Mouse (Mus musculus) liver, embryonic 11.5 days (tissue): ENCODE measurements around the gene Psmd4. TPM values are rescaled to one million over a fixed set of nuclear protein-coding genes. Genes with fewer than 3 reads are reported as not detected.

ENCODE experiments used
- ATAC-seq: fragments of 200-750 bp; cut with Nextera tagmentation; replicated peaks from 2 replicates; pipeline ENCODE4 v1.8.0; 2017; ENCODE audit warnings: moderate number of reproducible peaks, mild to moderate bottlenecking, moderate TSS enrichment, moderate library complexity; ENCODE audit not compliant: low FRiP score
- DNase-seq: peaks from one replicate; pipeline ENCODE4 v3.0.0-alpha.2; 2017; ENCODE audit warnings: low spot score
- H3K27ac ChIP-seq: fragments of 300-500 bp; sonication (generic); 2 replicates; pipeline ENCODE4 v1.5.1; 2014; ENCODE audit warnings: mild to moderate bottlenecking, low read depth, low read length, control low read depth
- H3K27me3 ChIP-seq: fragments of 300-500 bp; sonication (generic); replicated peaks from 2 replicates; pipeline ENCODE4 v1.6.1; 2014; ENCODE audit warnings: low read length, mixed read lengths; ENCODE audit not compliant: control insufficient read depth, insufficient read depth
- H3K36me3 ChIP-seq: fragments of 300-500 bp; sonication (generic); 2 replicates; pipeline ENCODE4 v1.6.1; 2014; ENCODE audit warnings: mild to moderate bottlenecking, low read length, moderate library complexity, mixed read lengths; ENCODE audit not compliant: control insufficient read depth, insufficient read depth
- H3K4me1 ChIP-seq: fragments of 300-500 bp; sonication (generic); replicated peaks from 2 replicates; pipeline ENCODE4 v1.6.1; 2014; ENCODE audit warnings: low read length, mixed read lengths; ENCODE audit not compliant: control insufficient read depth, insufficient read depth
- H3K4me2 ChIP-seq: fragments of 300-500 bp; sonication (generic); 2 replicates; pipeline ENCODE4 v1.6.1; 2014; ENCODE audit warnings: mild to moderate bottlenecking, control low read depth, moderate library complexity
- H3K4me3 ChIP-seq: fragments of 300-500 bp; sonication (generic); 2 replicates; pipeline ENCODE4 v1.5.1; 2014; ENCODE audit warnings: low read depth, low read length, control low read depth
- H3K9ac ChIP-seq: fragments of 300-500 bp; sonication (generic); 2 replicates; pipeline ENCODE4 v1.6.1; 2014; ENCODE audit warnings: low read depth, low read length, control low read depth
- H3K9me3 ChIP-seq: fragments of 300-500 bp; sonication (generic); 2 replicates; pipeline ENCODE4 v1.6.1; 2016; ENCODE audit warnings: low read length, inconsistent platforms, mixed read lengths; ENCODE audit not compliant: control insufficient read depth
- WGBS: fragments of 180-500 bp; shearing (Covaris S2); extraction: QIAGEN DNeasy Blood & Tissue Kit; methylation state at CpG from one replicate; pipeline ENCODE4 v1.1.7; 2014; 5-methylcytosine and 5-hydroxymethylcytosine counted together
- polyA plus RNA-seq: library from polyadenylated mRNA; unstranded; fragments of >200 nt; fragmentation: Nextera tagmentation; extraction: Ambion mirVana; gene quantifications from 2 replicates; pipeline ENCODE4 v1.2.1, GENCODE M21; 2014

The Psmd4 gene
- 290 and 304 TPM in 2 replicates for polyA plus RNA-seq

DNA sequence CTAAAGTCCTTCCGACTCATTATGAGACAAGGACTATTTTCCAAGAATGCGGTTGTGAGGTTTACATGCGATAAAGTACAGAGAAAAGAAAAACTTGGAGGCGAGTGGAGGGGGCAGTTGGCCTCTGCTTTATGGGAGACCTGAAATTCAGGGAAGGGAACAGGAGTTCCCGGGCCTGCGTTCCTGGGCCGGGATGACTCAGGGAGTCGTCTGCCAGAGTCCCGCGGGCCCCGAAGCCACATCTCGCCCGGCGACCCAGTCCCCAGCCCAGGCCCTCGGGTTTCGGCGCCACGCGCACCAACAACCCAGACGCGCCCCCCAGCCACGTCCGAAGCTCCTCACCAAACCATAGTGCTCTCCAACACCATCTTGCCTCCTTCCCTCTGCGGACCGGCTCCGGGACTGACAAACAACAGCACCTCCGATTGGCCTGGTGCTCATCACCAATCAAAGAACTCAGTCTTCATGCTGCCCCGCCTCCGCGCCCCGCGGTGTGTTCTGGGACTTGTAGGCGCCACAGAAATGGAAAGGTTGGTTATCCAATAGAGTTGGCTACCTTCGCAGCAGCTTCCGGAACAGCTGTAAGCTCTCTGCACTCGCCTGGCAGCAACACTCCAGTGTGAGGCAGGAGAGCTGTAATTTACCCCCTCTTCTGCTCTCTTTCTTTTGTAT, at the start of gene Psmd4:
Gene Psmd4, minus strand, starts transcription at position 449 of the 672 bp plus-strand sequence.
- H3K4me3 ChIP-seq = peak within 1 kb of the TSS; percentile 91
- peak within 1 kb of the TSS; percentile 91 for H3K9ac ChIP-seq
- peaks cover 16% of the 10 kb centered on the region for H3K4me1 ChIP-seq
- ATAC-seq (peak; percentile 97), DNase-seq (peak; percentile 98)
- peak within 1 kb of the TSS; percentile 71 for H3K27ac ChIP-seq
- no peaks in the 10 kb centered on the region for H3K27me3 ChIP-seq
- peak within 1 kb of the TSS; percentile 94 for H3K4me2 ChIP-seq
- WGBS = under 1% methylated on average over 36 of the region's 36 CpGs
- no peaks in the 10 kb centered on the region for H3K9me3 ChIP-seq
- H3K36me3 ChIP-seq = peaks cover 6% of the 10 kb centered on the region

DNA sequence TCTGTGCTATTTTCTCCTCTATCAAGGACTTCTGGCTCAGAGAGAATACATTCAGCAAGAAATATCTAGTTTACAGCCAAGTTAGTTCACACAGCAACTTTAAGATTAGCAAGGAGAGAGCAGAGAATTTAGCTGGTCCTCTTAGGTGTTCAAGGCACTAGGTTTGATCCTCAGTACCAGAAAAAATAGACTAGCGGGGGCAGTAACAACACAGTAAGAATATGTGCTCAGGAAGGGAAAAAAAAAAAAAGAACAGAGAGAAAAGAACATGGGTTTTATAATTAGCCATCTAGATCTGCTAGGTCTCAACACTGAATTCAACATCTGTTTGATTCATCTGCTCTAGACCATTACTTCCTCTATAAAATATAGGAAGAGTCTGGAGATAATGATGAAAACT, 45.7 kb upstream of the Psmd4 start:
- no peak for DNase-seq
- Histone ChIP-seq H3K9ac (no peak overlapping the region), H3K9me3 (no peaks in the 10 kb centered on the region), H3K4me3 (no peak overlapping the region), H3K36me3 (peaks cover 6% of the 10 kb centered on the region; the same call in 1 of the 2 replicates), H3K27ac (no peak overlapping the region), H3K4me2 (no peak overlapping the region), H3K27me3 (no peaks in the 10 kb centered on the region), H3K4me1 (no peaks in the 10 kb centered on the region)
- WGBS = 97% methylated on average over 1 of the region's 1 CpGs
- no peak for ATAC-seq

DNA sequence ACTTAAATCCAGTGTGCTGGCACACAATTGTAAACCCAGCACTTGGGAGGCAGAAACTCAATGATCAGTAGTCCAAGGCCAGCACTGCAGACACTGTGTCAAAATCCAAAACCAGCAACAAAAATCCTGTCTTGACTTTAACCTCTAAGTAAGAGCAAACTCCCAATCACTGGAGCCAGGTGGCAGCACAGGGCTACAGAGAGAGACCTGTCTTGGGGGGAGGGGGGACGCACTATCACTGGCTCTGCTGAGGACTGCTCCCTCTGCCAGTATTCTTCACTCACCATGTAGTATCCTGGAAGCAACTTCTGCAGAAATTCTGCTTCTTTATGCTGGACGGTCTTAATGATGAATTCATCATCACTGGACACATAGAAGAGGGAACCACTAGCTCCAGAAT, 29.2 kb upstream of the Psmd4 start:
- WGBS = 91% methylated on average over 2 of the region's 2 CpGs
- no peaks in the 10 kb centered on the region for H3K4me1 ChIP-seq

DNA sequence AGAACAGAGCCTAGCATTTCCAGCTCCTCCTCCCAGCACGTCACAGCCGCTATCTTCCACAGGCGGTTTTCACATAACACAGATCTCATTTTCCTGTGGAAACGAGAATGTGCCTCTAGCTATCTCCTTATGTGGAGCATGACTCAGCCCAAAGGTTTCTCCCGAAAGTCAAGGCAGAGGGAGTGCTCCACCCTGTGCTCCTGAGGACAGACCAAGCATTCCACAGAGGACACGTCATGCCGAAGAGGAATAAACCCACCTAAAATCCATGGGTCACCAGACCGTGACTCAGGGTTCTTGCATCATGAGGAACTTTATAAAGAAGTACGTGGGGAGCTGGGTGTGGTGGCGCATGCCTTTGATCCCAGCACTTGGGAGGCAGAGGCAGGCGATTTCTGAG, 24.2 kb upstream of the Psmd4 start:
- Histone ChIP-seq H3K27me3 (no peaks in the 10 kb centered on the region), H3K4me3 (no peak overlapping the region), H3K36me3 (peaks cover 74% of the 10 kb centered on the region), H3K27ac (no peak overlapping the region), H3K9me3 (no peaks in the 10 kb centered on the region), H3K4me1 (no peaks in the 10 kb centered on the region), H3K9ac (no peak overlapping the region), H3K4me2 (no peak overlapping the region)
- no peak for ATAC-seq
- DNase-seq = no peak
- WGBS = 83% methylated on average over 11 of the region's 11 CpGs

More for the DNA sequence above, 29.2 kb upstream of the Psmd4 start:
- H3K36me3 ChIP-seq = peaks cover 53% of the 10 kb centered on the region
- ATAC-seq (no peak), DNase-seq (no peak)
- no peak overlapping the region for H3K4me2 ChIP-seq
- no peak overlapping the region for H3K27ac ChIP-seq
- H3K9me3 ChIP-seq = no peaks in the 10 kb centered on the region
- H3K9ac ChIP-seq = no peak overlapping the region
- no peak overlapping the region for H3K4me3 ChIP-seq
- no peaks in the 10 kb centered on the region for H3K27me3 ChIP-seq

DNA sequence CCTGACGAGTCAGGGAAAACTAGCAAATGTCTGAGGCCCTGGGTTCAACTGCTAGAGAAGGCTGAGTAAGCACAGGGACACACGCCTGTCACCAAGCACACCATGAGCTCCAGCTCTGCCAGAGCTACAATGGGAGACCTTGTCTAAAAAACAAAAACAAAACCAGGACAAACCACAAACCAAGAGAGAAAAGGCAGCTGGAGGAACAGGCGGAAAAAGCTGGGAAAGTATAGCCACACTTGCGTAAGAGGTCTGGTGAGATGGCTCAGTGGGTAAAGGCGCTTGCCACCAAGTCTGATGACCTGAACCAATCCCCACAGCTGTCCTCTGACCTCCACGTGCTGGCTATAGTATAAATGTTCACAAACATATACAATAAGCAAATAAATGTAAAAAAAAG, 23.7 kb upstream of the Psmd4 start:
- H3K27me3 ChIP-seq = no peaks in the 10 kb centered on the region
- H3K4me2 ChIP-seq = no peak overlapping the region
- DNase-seq = no peak
- H3K4me1 ChIP-seq = no peaks in the 10 kb centered on the region
- no peak overlapping the region for H3K4me3 ChIP-seq
- H3K36me3 ChIP-seq = peaks cover 69% of the 10 kb centered on the region
- H3K9me3 ChIP-seq = no peaks in the 10 kb centered on the region
- ATAC-seq = no peak
- WGBS = 87% methylated on average over 6 of the region's 6 CpGs
- no peak overlapping the region for H3K9ac ChIP-seq
- H3K27ac ChIP-seq = no peak overlapping the region

DNA sequence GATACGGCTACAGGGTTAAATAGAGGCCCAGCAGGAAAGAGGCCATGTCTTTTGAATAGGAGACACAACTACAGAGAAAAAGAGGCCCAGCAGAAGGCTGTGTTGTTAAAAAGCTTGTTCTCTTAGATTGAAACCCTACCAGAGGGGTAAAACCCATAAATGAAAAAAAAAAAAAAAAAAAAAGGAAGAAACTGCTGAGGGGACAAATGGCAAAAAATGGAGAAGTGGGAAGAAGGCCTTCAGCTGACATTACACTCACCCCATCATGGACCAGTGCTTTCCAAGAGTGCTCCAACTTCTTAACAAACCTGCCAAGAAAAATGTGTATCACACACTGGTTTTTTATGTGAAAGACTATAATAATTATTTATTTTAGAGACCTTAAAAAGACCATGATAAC, 23.1 kb upstream of the Psmd4 start:
- ATAC-seq = no peak
- no peak overlapping the region for H3K4me2 ChIP-seq

DNA sequence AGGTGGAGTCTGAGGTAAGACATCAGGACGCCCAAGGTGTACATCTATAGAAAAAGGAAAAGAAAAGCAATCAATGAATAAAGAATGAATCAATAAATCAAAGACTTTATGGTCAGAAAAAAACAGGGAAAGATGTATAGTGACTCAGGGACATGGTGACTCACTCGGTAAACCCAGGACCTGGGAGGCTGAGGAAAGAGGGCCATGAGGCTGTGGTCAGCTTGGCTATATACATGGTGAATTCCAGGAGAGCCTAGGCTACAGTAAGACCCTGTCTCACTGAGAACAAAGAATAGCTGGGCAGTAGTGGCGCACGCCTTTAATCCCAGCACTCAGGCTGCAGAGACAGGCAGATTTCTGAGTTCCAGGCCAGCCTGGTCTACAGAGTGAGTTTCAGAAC, 21.3 kb upstream of the Psmd4 start:
- Histone ChIP-seq H3K27me3 (no peaks in the 10 kb centered on the region), H3K4me3 (no peak overlapping the region), H3K9me3 (no peaks in the 10 kb centered on the region), H3K27ac (no peak overlapping the region), H3K36me3 (peaks cover 67% of the 10 kb centered on the region), H3K4me1 (no peaks in the 10 kb centered on the region), H3K9ac (no peak overlapping the region), H3K4me2 (no peak overlapping the region)
- no peak for ATAC-seq
- WGBS = 93% methylated on average over 4 of the region's 4 CpGs
- no peak for DNase-seq

More for the DNA sequence above, 23.1 kb upstream of the Psmd4 start:
- no peak for DNase-seq
- H3K36me3 ChIP-seq = peaks cover 70% of the 10 kb centered on the region
- H3K4me1 ChIP-seq = no peaks in the 10 kb centered on the region
- 87% methylated on average over 1 of the region's 1 CpGs for WGBS
- H3K4me3 ChIP-seq = no peak overlapping the region
- no peaks in the 10 kb centered on the region for H3K9me3 ChIP-seq
- no peak overlapping the region for H3K9ac ChIP-seq
- H3K27ac ChIP-seq = no peak overlapping the region
- H3K27me3 ChIP-seq = no peaks in the 10 kb centered on the region

DNA sequence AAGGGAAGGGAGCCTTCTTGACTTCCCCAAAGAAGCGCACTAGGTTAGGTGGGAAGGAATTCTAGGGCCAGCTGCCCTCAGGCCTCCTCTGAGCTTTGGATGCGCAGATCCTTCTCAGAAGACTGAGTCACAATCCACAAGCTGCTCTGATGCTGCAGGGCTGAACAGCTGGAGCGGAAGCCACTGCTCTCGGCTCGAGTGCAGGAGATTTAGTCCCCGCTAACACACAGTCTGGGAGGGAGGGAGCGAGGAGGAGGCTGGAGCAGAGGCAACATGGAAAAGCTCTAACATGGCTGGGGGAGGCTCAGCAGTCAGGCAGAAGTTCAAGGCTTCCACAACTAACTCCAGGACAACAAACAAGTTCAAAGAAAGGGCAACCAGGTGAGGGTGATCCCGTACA, 15.7 kb upstream of the Psmd4 start:
- Histone ChIP-seq H3K4me3 (no peak overlapping the region), H3K9ac (no peak overlapping the region), H3K4me1 (peaks cover 18% of the 10 kb centered on the region), H3K4me2 (no peak overlapping the region), H3K9me3 (no peaks in the 10 kb centered on the region), H3K27me3 (no peaks in the 10 kb centered on the region), H3K36me3 (peaks cover 26% of the 10 kb centered on the region), H3K27ac (no peak overlapping the region)
- DNase-seq = no peak
- 83% methylated on average over 8 of the region's 8 CpGs for WGBS
- ATAC-seq = no peak

DNA sequence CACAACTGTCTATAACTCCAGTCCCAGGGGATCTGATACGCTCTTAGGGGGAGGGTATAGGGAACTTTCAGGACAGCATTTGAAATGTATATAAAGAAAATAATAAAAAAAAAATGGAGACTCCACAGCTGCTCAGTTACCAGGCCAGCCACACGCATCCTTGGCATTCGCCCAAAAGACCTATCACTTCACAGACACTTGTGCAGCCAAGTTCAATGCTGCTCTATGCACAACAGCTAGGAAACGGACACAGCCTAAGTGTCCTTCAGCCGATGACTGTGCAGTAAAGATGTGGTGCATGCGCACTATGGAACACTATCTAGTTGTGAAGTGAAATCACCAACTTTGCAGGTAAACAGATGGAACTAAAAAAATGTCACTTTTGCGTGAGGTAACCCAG, 13.9 kb upstream of the Psmd4 start:
- Histone ChIP-seq H3K9ac (no peak overlapping the region), H3K4me2 (no peak overlapping the region), H3K9me3 (no peaks in the 10 kb centered on the region), H3K36me3 (peaks cover 15% of the 10 kb centered on the region), H3K27me3 (no peaks in the 10 kb centered on the region), H3K27ac (no peak overlapping the region), H3K4me1 (peaks cover 19% of the 10 kb centered on the region), H3K4me3 (no peak overlapping the region)
- 0 out of 2 replicates have a peak, but pooled peaks have one; percentile 23 for ATAC-seq
- 80% methylated on average over 7 of the region's 7 CpGs for WGBS
- no peak for DNase-seq
